Mouse (Mus musculus): Measurements from ENCODE around the gene Hmg20a.

DNA sequence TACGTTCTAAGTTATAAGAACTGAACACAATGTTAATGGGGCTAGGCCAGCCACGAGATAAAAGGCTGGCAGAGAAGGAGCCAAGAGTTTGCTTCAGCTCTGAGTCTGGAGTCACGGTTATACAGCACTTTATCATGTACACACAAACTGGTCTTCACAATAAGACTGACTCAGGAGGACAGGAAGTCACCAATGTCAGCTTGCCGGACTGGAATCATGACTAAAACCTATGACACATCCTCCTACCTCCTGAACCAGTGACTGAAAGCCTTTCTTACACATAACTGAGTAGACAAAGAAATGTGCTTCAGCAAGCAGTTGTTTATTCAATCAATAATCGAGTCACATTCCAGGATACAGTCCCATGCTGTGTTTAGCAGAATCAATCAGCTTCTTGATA, 47.7 kb upstream of the Hmg20a start:
- TF ChIP-seq GATA1 (IDR thresholded peaks at IDR 0.05; ENCODE audit: borderline replicate concordance, low read length) (no peak), CTCF (IDR thresholded peaks at IDR 0.05; ENCODE audit: low read depth, low read length) (no peak)
